Mouse (Mus musculus) liver, embryonic 11.5 days (tissue): ENCODE measurements around the gene Prr29. TPM values are rescaled to one million over a fixed set of nuclear protein-coding genes. Genes with fewer than 3 reads are reported as not detected.
A peak's percentile ranks its signal among the peaks of the same experiment; 100 is the strongest.

ENCODE experiments used
- ATAC-seq: fragments of 200-750 bp; cut with Nextera tagmentation; replicated peaks from 2 replicates; pipeline ENCODE4 v1.8.0; 2017; ENCODE audit warnings: moderate number of reproducible peaks, mild to moderate bottlenecking, moderate TSS enrichment, moderate library complexity; ENCODE audit not compliant: low FRiP score
- DNase-seq: peaks from one replicate; pipeline ENCODE4 v3.0.0-alpha.2; 2017; ENCODE audit warnings: low spot score
- H3K27ac ChIP-seq: fragments of 300-500 bp; sonication (generic); 2 replicates; pipeline ENCODE4 v1.5.1; 2014; ENCODE audit warnings: mild to moderate bottlenecking, low read depth, low read length, control low read depth
- H3K27me3 ChIP-seq: fragments of 300-500 bp; sonication (generic); replicated peaks from 2 replicates; pipeline ENCODE4 v1.6.1; 2014; ENCODE audit warnings: low read length, mixed read lengths; ENCODE audit not compliant: control insufficient read depth, insufficient read depth
- H3K36me3 ChIP-seq: fragments of 300-500 bp; sonication (generic); 2 replicates; pipeline ENCODE4 v1.6.1; 2014; ENCODE audit warnings: mild to moderate bottlenecking, low read length, moderate library complexity, mixed read lengths; ENCODE audit not compliant: control insufficient read depth, insufficient read depth
- H3K4me1 ChIP-seq: fragments of 300-500 bp; sonication (generic); replicated peaks from 2 replicates; pipeline ENCODE4 v1.6.1; 2014; ENCODE audit warnings: low read length, mixed read lengths; ENCODE audit not compliant: control insufficient read depth, insufficient read depth
- H3K4me2 ChIP-seq: fragments of 300-500 bp; sonication (generic); 2 replicates; pipeline ENCODE4 v1.6.1; 2014; ENCODE audit warnings: mild to moderate bottlenecking, control low read depth, moderate library complexity
- H3K4me3 ChIP-seq: fragments of 300-500 bp; sonication (generic); 2 replicates; pipeline ENCODE4 v1.5.1; 2014; ENCODE audit warnings: low read depth, low read length, control low read depth
- H3K9ac ChIP-seq: fragments of 300-500 bp; sonication (generic); 2 replicates; pipeline ENCODE4 v1.6.1; 2014; ENCODE audit warnings: low read depth, low read length, control low read depth
- H3K9me3 ChIP-seq: fragments of 300-500 bp; sonication (generic); 2 replicates; pipeline ENCODE4 v1.6.1; 2016; ENCODE audit warnings: low read length, inconsistent platforms, mixed read lengths; ENCODE audit not compliant: control insufficient read depth
- WGBS: fragments of 180-500 bp; shearing (Covaris S2); extraction: QIAGEN DNeasy Blood & Tissue Kit; methylation state at CpG from one replicate; pipeline ENCODE4 v1.1.7; 2014; 5-methylcytosine and 5-hydroxymethylcytosine counted together
- polyA plus RNA-seq: library from polyadenylated mRNA; unstranded; fragments of >200 nt; fragmentation: Nextera tagmentation; extraction: Ambion mirVana; gene quantifications from 2 replicates; pipeline ENCODE4 v1.2.1, GENCODE M21; 2014

Prr29 gene
- polyA plus RNA-seq, 1 experiment from 2014 or later = not detected

DNA sequence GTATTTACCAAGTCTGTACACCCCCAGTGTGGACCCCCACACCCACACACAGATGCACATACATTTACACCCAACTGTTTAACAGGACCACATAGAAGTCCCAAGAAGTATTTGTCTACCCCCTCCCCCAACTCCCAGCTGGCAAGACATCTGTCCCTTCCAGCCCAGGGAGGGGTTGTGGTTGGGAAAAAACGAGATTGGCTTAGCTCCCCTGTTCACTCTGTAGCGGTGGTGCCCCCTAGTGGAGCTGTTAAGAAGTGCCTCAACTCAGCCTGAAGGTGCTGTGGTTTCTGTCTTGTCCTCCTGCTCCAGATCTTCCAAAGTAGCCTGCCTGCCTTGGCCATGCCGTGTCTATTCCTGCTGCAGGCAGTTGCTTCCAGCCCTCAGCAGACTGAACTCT, 1.0 kb downstream of the Prr29 start:
- no peaks in the 10 kb centered on the region for H3K9me3 ChIP-seq
- peak; percentile 76 for DNase-seq
- no peak overlapping the region for H3K4me2 ChIP-seq
- 0 out of 2 replicates have a peak, but pooled peaks cover 8% of the 10 kb centered on the region for H3K4me1 ChIP-seq
- H3K27ac ChIP-seq = no peak overlapping the region
- WGBS = 3% methylated on average over 3 of the region's 3 CpGs
- H3K4me3 ChIP-seq = no peak overlapping the region
- no peak overlapping the region for H3K9ac ChIP-seq
- ATAC-seq = peak; percentile 26; the same call in 1 of the 2 replicates
- no peaks in the 10 kb centered on the region for H3K27me3 ChIP-seq
- H3K36me3 ChIP-seq = no peaks in the 10 kb centered on the region

DNA sequence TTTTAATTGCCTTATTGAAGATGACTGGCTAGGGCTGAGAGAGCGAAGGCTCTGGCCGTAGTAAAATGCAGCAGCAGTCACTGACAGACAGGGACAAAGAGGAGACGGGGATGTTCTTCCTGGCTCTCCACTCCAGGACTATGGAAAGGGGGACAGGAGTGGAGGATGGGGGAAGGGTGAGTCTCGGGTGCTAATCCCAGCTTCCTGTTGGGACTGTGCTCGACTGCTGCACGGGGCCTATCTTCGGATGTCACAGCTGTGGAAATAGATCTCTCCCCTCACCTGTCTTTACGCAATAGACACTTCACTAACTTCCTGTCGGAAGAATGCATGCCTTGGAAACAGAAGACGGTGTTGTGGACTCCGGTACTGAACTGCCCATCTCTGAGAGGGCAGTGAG, 8.7 kb downstream of the Prr29 start:
- no peak overlapping the region for H3K4me2 ChIP-seq
- no peak for ATAC-seq
- no peaks in the 10 kb centered on the region for H3K36me3 ChIP-seq
- 0 out of 2 replicates have a peak, but pooled peaks cover 3% of the 10 kb centered on the region for H3K4me1 ChIP-seq
- WGBS = 42% methylated on average over 11 of the region's 11 CpGs
- H3K9ac ChIP-seq = no peak overlapping the region
- no peaks in the 10 kb centered on the region for H3K9me3 ChIP-seq
- no peak overlapping the region for H3K27ac ChIP-seq
- DNase-seq = no peak
- no peaks in the 10 kb centered on the region for H3K27me3 ChIP-seq
- no peak overlapping the region for H3K4me3 ChIP-seq

DNA sequence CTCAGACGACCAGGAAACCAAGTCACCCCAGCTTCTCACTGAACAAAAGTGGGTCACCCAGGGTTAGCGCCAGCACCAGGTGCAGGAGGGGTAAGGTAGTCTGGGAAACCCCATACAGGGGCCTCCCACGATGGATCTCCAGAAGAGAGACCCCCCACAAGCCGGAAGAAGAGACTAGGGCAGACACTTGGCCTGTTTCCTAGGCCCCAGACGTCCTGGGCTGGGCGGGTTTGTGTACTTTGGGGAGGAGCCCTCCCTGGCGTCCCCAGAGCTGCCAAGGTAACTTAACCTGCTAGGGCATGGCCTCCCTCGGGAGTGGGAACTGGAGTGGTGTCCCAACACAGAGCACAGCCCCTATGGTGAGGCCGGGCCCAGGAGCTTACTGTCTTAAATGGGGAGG, 9.3 kb downstream of the Prr29 start:
- DNase-seq = no peak
- 49% methylated on average over 9 of the region's 9 CpGs for whole genome bisulfite sequencing
- Histone ChIP-seq H3K4me2 (no peak overlapping the region), H3K27ac (no peak overlapping the region), H3K4me3 (no peak overlapping the region), H3K9me3 (no peaks in the 10 kb centered on the region), H3K9ac (no peak overlapping the region), H3K36me3 (no peaks in the 10 kb centered on the region), H3K27me3 (no peaks in the 10 kb centered on the region), H3K4me1 (0 out of 2 replicates have a peak, but pooled peaks cover 3% of the 10 kb centered on the region)
- no peak for ATAC-seq

DNA sequence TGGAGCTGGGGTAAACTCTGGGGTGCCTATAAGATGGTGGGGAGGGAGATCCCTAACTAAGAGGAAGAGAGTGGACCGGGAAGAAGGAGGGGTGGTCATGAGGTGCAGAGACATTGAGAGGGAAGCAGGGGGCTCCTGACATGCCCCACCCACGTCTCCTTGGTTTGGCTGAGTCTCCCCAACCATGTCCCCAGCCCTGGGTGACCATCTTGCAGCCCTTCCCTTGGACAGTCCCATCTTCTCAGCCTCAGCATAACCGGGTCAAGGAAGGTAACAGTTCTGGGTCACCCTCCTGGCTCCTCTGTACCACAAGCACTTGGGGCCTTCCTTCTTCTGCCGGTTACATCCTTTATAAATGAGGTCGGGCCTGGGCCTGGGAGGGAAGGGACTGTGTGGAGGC, 9.7 kb downstream of the Prr29 start:
- H3K9me3 ChIP-seq = no peaks in the 10 kb centered on the region
- no peak overlapping the region for H3K4me3 ChIP-seq
- H3K27me3 ChIP-seq = no peaks in the 10 kb centered on the region
- ATAC-seq (no peak), DNase-seq (no peak)
- H3K4me2 ChIP-seq = no peak overlapping the region
- 0 out of 2 replicates have a peak, but pooled peaks cover 3% of the 10 kb centered on the region for H3K4me1 ChIP-seq
- H3K9ac ChIP-seq = no peak overlapping the region
- H3K36me3 ChIP-seq = no peaks in the 10 kb centered on the region
- H3K27ac ChIP-seq = no peak overlapping the region
- 65% methylated on average over 5 of the region's 5 CpGs for WGBS

DNA sequence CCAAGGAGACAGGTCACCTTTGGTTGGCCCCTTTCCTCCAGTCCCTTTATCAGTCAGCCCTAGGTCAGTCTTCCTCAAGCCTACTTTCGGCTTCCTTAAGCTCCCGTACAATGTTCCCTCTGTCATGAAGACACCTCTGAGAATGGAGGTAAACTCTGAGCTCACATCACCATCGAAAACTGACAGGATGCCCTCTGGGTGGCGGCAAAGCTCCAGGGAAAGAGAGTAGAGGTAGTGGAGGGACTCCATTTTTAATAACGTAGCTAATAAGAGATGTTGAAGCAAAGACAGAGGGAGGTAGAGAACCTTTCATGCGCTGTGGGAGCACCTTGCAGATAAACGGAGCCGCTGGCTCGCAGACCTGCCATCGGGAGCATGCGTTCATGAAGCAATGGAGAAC, 15.7 kb downstream of the Prr29 start:
- Histone ChIP-seq H3K4me3 (peak overlapping the region; percentile 34), H3K9me3 (no peaks in the 10 kb centered on the region), H3K4me1 (peaks cover 28% of the 10 kb centered on the region), H3K9ac (peak overlapping the region; percentile 17; the same call in 1 of the 2 replicates), H3K36me3 (no peaks in the 10 kb centered on the region), H3K27me3 (no peaks in the 10 kb centered on the region), H3K4me2 (peak overlapping the region; percentile 54), H3K27ac (no peak overlapping the region)
- DNase-seq = no peak
- no peak for ATAC-seq
- 70% methylated on average over 11 of the region's 11 CpGs for WGBS

DNA sequence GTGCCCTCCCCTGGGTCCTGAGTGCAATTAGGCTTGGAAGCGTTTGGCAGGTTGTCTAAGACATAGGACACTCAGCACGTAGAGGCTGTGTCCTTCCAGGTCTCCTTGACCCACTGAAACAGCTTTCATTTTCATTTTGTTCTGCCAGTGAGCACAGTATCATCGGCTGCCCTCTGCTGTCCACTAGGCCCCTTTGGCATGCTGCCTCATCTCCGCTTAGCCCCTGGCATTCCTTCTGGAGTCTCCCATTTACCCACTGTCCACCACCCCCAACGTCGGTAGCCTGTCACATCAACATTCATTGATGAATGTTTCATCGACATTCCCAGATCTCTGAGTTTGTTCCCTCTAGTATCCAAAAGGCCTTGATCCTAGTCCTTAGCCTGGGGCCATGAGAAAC, 16.6 kb downstream of the Prr29 start:
- peak overlapping the region; percentile 17 for H3K9ac ChIP-seq
- no peaks in the 10 kb centered on the region for H3K27me3 ChIP-seq
- WGBS = 70% methylated on average over 7 of the region's 7 CpGs
- no peaks in the 10 kb centered on the region for H3K36me3 ChIP-seq
- no peaks in the 10 kb centered on the region for H3K9me3 ChIP-seq
- H3K4me1 ChIP-seq = peaks cover 36% of the 10 kb centered on the region
- peak overlapping the region; percentile 54 for H3K4me2 ChIP-seq
- DNase-seq = no peak
- peak overlapping the region; percentile 77 for H3K27ac ChIP-seq
- ATAC-seq = no peak
- H3K4me3 ChIP-seq = peak overlapping the region; percentile 34

DNA sequence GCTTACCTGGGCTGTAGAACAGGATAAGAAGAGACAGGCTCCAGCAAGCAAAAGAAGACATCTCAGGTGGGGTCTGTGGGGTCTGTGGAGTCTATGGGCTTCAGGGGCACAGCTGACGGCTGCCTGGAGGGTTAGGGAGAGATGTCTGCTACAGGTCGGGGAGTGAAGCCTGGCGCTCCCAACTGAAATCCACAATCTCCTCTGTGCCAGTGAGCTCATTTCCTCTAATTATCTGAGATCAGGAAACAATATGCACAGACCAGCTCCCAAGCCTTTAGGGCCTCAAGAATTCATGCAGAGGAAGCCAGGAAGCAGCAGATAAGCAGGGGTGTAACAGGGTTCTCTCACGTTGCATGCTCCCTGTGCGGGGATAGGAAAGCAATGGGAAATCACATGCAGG, 17.2 kb downstream of the Prr29 start:
- DNase-seq (no peak), ATAC-seq (peak; percentile 70)
- H3K27ac ChIP-seq = peak overlapping the region; percentile 77
- 35% methylated on average over 5 of the region's 5 CpGs for WGBS
- no peaks in the 10 kb centered on the region for H3K36me3 ChIP-seq
- H3K9ac ChIP-seq = peak overlapping the region; percentile 17; the same call in 1 of the 2 replicates
- no peaks in the 10 kb centered on the region for H3K27me3 ChIP-seq
- H3K4me3 ChIP-seq = peak overlapping the region; percentile 34
- H3K4me1 ChIP-seq = peaks cover 39% of the 10 kb centered on the region
- no peaks in the 10 kb centered on the region for H3K9me3 ChIP-seq
- H3K4me2 ChIP-seq = peak overlapping the region; percentile 54

DNA sequence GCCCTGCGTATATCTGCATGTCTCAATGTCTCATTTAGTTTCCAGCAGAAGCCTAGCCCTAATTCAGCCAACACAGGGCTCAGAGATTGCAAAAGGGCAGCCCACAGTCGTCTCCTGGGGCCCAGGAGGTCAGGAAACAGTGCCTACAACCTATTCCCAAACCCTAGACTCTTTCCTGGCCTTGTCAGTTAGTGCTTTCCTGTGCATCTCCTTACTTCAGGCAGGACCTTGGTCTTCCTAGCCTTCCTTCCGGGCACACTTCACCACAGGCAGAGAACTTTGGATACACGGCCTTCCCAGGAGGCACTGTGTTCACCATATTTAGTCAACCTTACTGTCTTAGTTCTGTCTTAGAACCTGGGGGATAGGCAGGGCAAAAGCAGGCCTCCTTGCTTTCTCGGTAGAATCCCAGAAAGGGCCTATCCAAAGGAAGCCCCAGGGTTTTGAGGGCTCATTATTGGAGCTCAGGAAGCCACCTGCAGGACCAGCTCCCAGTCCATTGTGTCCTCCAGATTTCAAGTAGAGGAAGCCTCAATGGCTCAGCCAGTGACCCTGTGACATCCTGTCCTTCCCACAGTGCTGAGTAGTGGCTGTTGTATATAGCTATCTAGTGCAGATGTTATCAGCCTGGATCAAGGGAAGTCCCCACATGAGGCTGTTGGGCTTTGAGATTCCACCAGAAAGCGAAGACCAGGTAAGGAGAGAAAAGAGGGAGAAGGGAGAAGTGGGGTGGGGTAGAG, 17.9 kb downstream of the Prr29 start:
- H3K9ac ChIP-seq = no peak overlapping the region
- H3K4me2 ChIP-seq = peak overlapping the region; percentile 8
- no peak for ATAC-seq
- H3K36me3 ChIP-seq = no peaks in the 10 kb centered on the region
- DNase-seq = no peak
- H3K27ac ChIP-seq = peak overlapping the region; percentile 77
- WGBS = 43% methylated on average over 6 of the region's 6 CpGs
- H3K4me1 ChIP-seq = peaks cover 44% of the 10 kb centered on the region
- H3K27me3 ChIP-seq = no peaks in the 10 kb centered on the region
- no peaks in the 10 kb centered on the region for H3K9me3 ChIP-seq
- H3K4me3 ChIP-seq = no peak overlapping the region

DNA sequence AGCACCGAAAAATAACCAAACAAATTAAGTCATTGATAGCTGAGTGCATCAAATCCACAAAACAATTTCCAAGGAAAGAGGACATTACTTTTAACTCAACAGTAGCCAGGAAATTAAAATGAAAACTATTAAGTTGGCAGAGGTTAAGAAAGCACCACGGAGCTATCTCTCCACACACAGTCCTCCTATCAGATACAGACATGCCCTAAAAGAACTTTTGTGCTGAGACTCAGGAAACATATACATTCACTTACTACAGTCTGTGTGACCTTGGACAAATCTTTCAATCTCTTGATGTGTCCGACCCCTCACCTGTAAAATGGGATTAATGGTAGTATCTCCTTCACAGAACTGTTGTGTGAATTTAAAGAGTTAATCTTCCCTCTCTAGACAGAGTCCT, 21.1 kb downstream of the Prr29 start:
- DNase-seq = no peak
- Histone ChIP-seq H3K9me3 (no peaks in the 10 kb centered on the region), H3K9ac (no peak overlapping the region), H3K27ac (no peak overlapping the region), H3K4me1 (peaks cover 46% of the 10 kb centered on the region), H3K4me2 (peak overlapping the region; percentile 55), H3K27me3 (no peaks in the 10 kb centered on the region), H3K4me3 (no peak overlapping the region), H3K36me3 (no peaks in the 10 kb centered on the region)
- WGBS = 69% methylated on average over 3 of the region's 3 CpGs
- ATAC-seq = no peak
